Mouse (Mus musculus) hindbrain, embryonic 15.5 days (tissue): ENCODE results near the gene Arhgdib. TPM values are rescaled to one million over a fixed set of nuclear protein-coding genes. Genes with fewer than 3 reads are reported as not detected.

Experiments
- ATAC-seq: fragments of 200-750 bp; cut with Nextera tagmentation; 2 replicates; pipeline ENCODE4 v1.8.0; 2017; ENCODE audit warnings: low read depth, moderate number of reproducible peaks, moderate TSS enrichment; ENCODE audit not compliant: low FRiP score
- H3K27ac ChIP-seq: fragments of 300-500 bp; sonication (generic); replicated peaks from 2 replicates; pipeline ENCODE4 v1.5.1; 2015; ENCODE audit warnings: mild to moderate bottlenecking, inconsistent platforms
- H3K27me3 ChIP-seq: fragments of 300-500 bp; sonication (generic); 2 replicates; pipeline ENCODE4 v1.6.1; 2015; ENCODE audit warnings: control low read depth, inconsistent platforms
- H3K36me3 ChIP-seq: fragments of 300-500 bp; sonication (generic); 2 replicates; pipeline ENCODE4 v1.6.1; 2015; ENCODE audit warnings: control low read depth, inconsistent platforms
- H3K4me1 ChIP-seq: fragments of 300-500 bp; sonication (generic); replicated peaks from 2 replicates; pipeline ENCODE4 v1.6.1; 2015; ENCODE audit warnings: control low read depth, inconsistent platforms
- H3K4me2 ChIP-seq: fragments of 300-500 bp; sonication (generic); 2 replicates; pipeline ENCODE4 v1.6.1; 2015; ENCODE audit warnings: moderate library complexity, mild to moderate bottlenecking, inconsistent platforms
- H3K4me3 ChIP-seq: fragments of 300-500 bp; sonication (generic); 2 replicates; pipeline ENCODE4 v1.5.1; 2015; ENCODE audit warnings: mild to moderate bottlenecking, inconsistent platforms
- H3K9ac ChIP-seq: fragments of 300-500 bp; sonication (generic); 2 replicates; pipeline ENCODE4 v1.6.1; 2015; ENCODE audit warnings: inconsistent platforms
- H3K9me3 ChIP-seq: fragments of 300-500 bp; sonication (generic); 2 replicates; pipeline ENCODE4 v1.6.1; 2016; ENCODE audit warnings: control low read depth, inconsistent platforms
- WGBS: fragments of 180-500 bp; shearing (Covaris S2); methylation state at CpG from one replicate; pipeline ENCODE4 v1.1.7; 2015; 5-methylcytosine and 5-hydroxymethylcytosine counted together
- polyA plus RNA-seq: library from polyadenylated mRNA; unstranded; fragments of >200 nt; fragmentation: Nextera tagmentation; extraction: Ambion mirVana; gene quantifications from 2 replicates; pipeline ENCODE4 v1.2.1, GENCODE M21; 2015

Arhgdib gene
- polyA plus RNA-seq, 1 experiment from 2014 or later: 14.0 TPM

- Histone ChIP-seq H3K27ac (no peak overlapping the region), H3K4me2 (no peak overlapping the region), H3K4me3 (no peak overlapping the region), H3K9ac (no peak overlapping the region), H3K27me3 (no peaks in the 10 kb centered on the region), H3K36me3 (no peaks in the 10 kb centered on the region), H3K9me3 (no peaks in the 10 kb centered on the region), H3K4me1 (no peaks in the 10 kb centered on the region)
- WGBS: 89% methylated on average over 5 of the region's 5 CpGs
- ATAC-seq: no peak
Measured at GRCm38 (mm10) chr6:136946241-136946640, 4.5 kb upstream of the Arhgdib start.

GRCm38 (mm10) chr6:136944511-136944910 is 2.8 kb upstream of the Arhgdib start:
- WGBS: 92% methylated on average over 8 of the region's 8 CpGs
- H3K27me3 ChIP-seq: no peaks in the 10 kb centered on the region
- no peak for ATAC-seq
- H3K9ac ChIP-seq: no peak overlapping the region
- H3K36me3 ChIP-seq: no peaks in the 10 kb centered on the region
- no peaks in the 10 kb centered on the region for H3K4me1 ChIP-seq
- no peak overlapping the region for H3K27ac ChIP-seq
- H3K4me3 ChIP-seq: no peak overlapping the region
- no peaks in the 10 kb centered on the region for H3K9me3 ChIP-seq
- no peak overlapping the region for H3K4me2 ChIP-seq

GRCm38 (mm10) chr6:136943392-136943791 is 1.7 kb upstream of the Arhgdib start:
- Histone ChIP-seq H3K4me1 (no peaks in the 10 kb centered on the region), H3K36me3 (no peaks in the 10 kb centered on the region), H3K9ac (no peak overlapping the region), H3K27ac (no peak overlapping the region), H3K27me3 (no peaks in the 10 kb centered on the region), H3K4me2 (no peak overlapping the region), H3K4me3 (no peak overlapping the region), H3K9me3 (no peaks in the 10 kb centered on the region)
- no peak for ATAC-seq

GRCm38 (mm10) chr6:136942280-136942679 is 581 bp upstream of the Arhgdib start:
- no peaks in the 10 kb centered on the region for H3K36me3 ChIP-seq
- H3K4me3 ChIP-seq: no peak overlapping the region
- WGBS: 77% methylated on average over 9 of the region's 9 CpGs
- no peak overlapping the region for H3K27ac ChIP-seq
- no peaks in the 10 kb centered on the region for H3K4me1 ChIP-seq
- H3K9me3 ChIP-seq: no peaks in the 10 kb centered on the region
- H3K4me2 ChIP-seq: no peak overlapping the region
- ATAC-seq: no peak
- H3K27me3 ChIP-seq: no peaks in the 10 kb centered on the region
- H3K9ac ChIP-seq: no peak overlapping the region

GRCm38 (mm10) chr6:136940188-136940960 is 1.3 kb downstream of the Arhgdib start:
- Histone ChIP-seq H3K27ac (peak overlapping the region; percentile 38; the same call in 1 of the 2 replicates), H3K27me3 (no peaks in the 10 kb centered on the region), H3K4me2 (no peak overlapping the region), H3K4me3 (no peak overlapping the region), H3K36me3 (no peaks in the 10 kb centered on the region), H3K9me3 (no peaks in the 10 kb centered on the region), H3K9ac (no peak overlapping the region), H3K4me1 (no peaks in the 10 kb centered on the region)
- WGBS: 79% methylated on average over 11 of the region's 11 CpGs
- no peak for ATAC-seq

GRCm38 (mm10) chr6:136939326-136940187 is 2.1 kb downstream of the Arhgdib start:
- H3K9me3 ChIP-seq: no peaks in the 10 kb centered on the region
- H3K9ac ChIP-seq: no peak overlapping the region
- H3K4me3 ChIP-seq: no peak overlapping the region
- no peak overlapping the region for H3K4me2 ChIP-seq
- no peaks in the 10 kb centered on the region for H3K27me3 ChIP-seq
- H3K27ac ChIP-seq: no peak overlapping the region
- no peaks in the 10 kb centered on the region for H3K4me1 ChIP-seq
- ATAC-seq: no peak
- 80% methylated on average over 14 of the region's 14 CpGs for WGBS
- H3K36me3 ChIP-seq: no peaks in the 10 kb centered on the region

GRCm38 (mm10) chr6:136938331-136939126 is 3.2 kb downstream of the Arhgdib start:
- Histone ChIP-seq H3K36me3 (no peaks in the 10 kb centered on the region), H3K9ac (no peak overlapping the region), H3K4me2 (no peak overlapping the region), H3K9me3 (no peaks in the 10 kb centered on the region), H3K4me1 (no peaks in the 10 kb centered on the region), H3K27ac (no peak overlapping the region), H3K4me3 (no peak overlapping the region), H3K27me3 (no peaks in the 10 kb centered on the region)
- 73% methylated on average over 18 of the region's 18 CpGs for WGBS
- no peak for ATAC-seq

GRCm38 (mm10) chr6:136937117-136937516 is 4.6 kb downstream of the Arhgdib start:
- 87% methylated on average over 3 of the region's 3 CpGs for WGBS
- no peak for ATAC-seq
- Histone ChIP-seq H3K27ac (no peak overlapping the region), H3K4me1 (no peaks in the 10 kb centered on the region), H3K27me3 (no peaks in the 10 kb centered on the region), H3K9me3 (no peaks in the 10 kb centered on the region), H3K4me2 (no peak overlapping the region), H3K9ac (no peak overlapping the region), H3K4me3 (no peak overlapping the region), H3K36me3 (no peaks in the 10 kb centered on the region)

GRCm38 (mm10) chr6:136936361-136936760 is 5.3 kb downstream of the Arhgdib start:
- no peaks in the 10 kb centered on the region for H3K4me1 ChIP-seq
- H3K9me3 ChIP-seq: no peaks in the 10 kb centered on the region
- ATAC-seq: no peak
- no peak overlapping the region for H3K4me2 ChIP-seq
- 83% methylated on average over 9 of the region's 9 CpGs for WGBS
- no peak overlapping the region for H3K4me3 ChIP-seq
- no peak overlapping the region for H3K9ac ChIP-seq
- H3K36me3 ChIP-seq: no peaks in the 10 kb centered on the region
- no peak overlapping the region for H3K27ac ChIP-seq
- H3K27me3 ChIP-seq: no peaks in the 10 kb centered on the region

- ATAC-seq: no peak
- WGBS: 54% methylated on average over 3 of the region's 3 CpGs
- Histone ChIP-seq H3K4me2 (no peak overlapping the region), H3K36me3 (no peaks in the 10 kb centered on the region), H3K4me3 (no peak overlapping the region), H3K4me1 (no peaks in the 10 kb centered on the region), H3K27ac (no peak overlapping the region), H3K9me3 (no peaks in the 10 kb centered on the region), H3K9ac (no peak overlapping the region), H3K27me3 (no peaks in the 10 kb centered on the region)
Measured at GRCm38 (mm10) chr6:136935233-136935632, 6.5 kb downstream of the Arhgdib start.

GRCm38 (mm10) chr6:136934068-136934467 is 7.6 kb downstream of the Arhgdib start:
- no peaks in the 10 kb centered on the region for H3K36me3 ChIP-seq
- H3K4me3 ChIP-seq: no peak overlapping the region
- no peak for ATAC-seq
- H3K9me3 ChIP-seq: no peaks in the 10 kb centered on the region
- H3K27me3 ChIP-seq: no peaks in the 10 kb centered on the region
- no peak overlapping the region for H3K27ac ChIP-seq
- no peaks in the 10 kb centered on the region for H3K4me1 ChIP-seq
- H3K4me2 ChIP-seq: no peak overlapping the region
- WGBS: 71% methylated on average over 7 of the region's 7 CpGs
- no peak overlapping the region for H3K9ac ChIP-seq

GRCm38 (mm10) chr6:136931246-136931645 is 10.5 kb downstream of the Arhgdib start:
- peak overlapping the region; percentile 55 for H3K27ac ChIP-seq
- H3K9ac ChIP-seq: no peak overlapping the region
- no peak for ATAC-seq
- no peaks in the 10 kb centered on the region for H3K27me3 ChIP-seq
- H3K4me1 ChIP-seq: no peaks in the 10 kb centered on the region
- no peak overlapping the region for H3K4me3 ChIP-seq
- H3K9me3 ChIP-seq: no peaks in the 10 kb centered on the region
- WGBS: 81% methylated on average over 13 of the region's 13 CpGs
- H3K4me2 ChIP-seq: no peak overlapping the region
- no peaks in the 10 kb centered on the region for H3K36me3 ChIP-seq
